Mouse (Mus musculus): ENCODE data around the gene Itgb4. TPM values are rescaled to one million over a fixed set of nuclear protein-coding genes. Genes with fewer than 3 reads are reported as not detected.

Gene Itgb4
- 24.7 and 35.7 TPM in 2 replicates for polyA plus RNA-seq (2012; rRNA removed)

DNA sequence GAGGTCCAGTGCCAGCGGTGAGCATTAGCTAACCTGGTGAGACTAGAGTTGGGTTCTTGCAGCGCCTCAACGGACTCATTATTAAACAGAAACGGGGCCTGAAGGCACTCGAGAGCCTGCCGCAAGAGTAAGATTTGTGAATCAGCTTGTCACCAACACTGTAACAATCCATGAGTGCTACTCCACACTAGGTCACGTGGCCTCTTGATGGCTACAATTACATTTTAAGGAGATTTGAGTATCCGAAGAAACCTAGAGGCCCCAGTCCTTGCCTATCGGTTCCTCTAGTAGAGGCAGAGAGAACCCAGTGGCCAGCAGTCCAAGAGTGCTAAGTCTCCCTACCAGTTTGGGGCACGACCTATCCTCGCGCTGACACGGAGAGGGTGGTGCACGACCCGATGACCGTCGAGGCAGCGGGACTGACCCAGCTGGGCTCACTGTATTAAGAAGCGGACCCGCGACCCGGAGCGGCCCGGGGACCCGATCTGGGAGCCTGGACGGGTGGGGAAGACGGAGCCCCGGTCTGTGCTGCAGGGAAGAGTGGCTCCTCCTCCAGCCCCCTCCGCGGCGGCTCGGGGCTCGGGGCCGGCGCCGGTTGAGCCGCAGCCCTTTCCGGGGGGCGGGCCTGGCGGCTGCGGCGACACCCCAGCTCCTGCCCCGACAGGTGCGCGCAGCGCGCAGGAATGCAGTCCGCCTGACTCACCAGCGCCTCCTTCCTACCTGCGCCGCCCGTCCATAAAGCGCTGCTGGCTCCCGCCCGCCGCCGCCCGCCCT is at the start of gene Itgb4:
TSS of gene Itgb4 (plus strand) at position 401 of the 774 bp plus-strand sequence.
- DNase-seq (ENCODE audit: low spot score): peak; percentile 76

DNA sequence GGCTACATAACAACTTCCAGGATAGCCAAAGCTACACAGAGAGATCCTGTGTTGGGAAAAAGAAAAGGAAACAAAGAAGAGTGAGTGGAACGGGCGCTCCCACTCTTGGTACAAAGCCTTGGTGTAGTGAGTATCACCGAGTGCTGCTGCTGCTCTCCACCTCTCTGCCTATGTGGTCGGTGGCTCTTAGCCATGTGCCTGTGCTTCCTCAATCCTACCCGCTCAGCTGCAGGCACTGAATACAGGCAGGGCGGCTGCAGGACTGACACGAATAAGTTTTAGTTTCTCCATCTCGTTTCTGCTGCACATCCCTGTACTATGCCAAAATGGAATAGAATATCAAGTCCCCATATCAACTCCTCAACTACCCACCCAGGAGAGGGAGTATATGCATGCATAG is 45.5 kb upstream of the Itgb4 start:
- DNase-seq (ENCODE audit: low spot score): no peak

DNA sequence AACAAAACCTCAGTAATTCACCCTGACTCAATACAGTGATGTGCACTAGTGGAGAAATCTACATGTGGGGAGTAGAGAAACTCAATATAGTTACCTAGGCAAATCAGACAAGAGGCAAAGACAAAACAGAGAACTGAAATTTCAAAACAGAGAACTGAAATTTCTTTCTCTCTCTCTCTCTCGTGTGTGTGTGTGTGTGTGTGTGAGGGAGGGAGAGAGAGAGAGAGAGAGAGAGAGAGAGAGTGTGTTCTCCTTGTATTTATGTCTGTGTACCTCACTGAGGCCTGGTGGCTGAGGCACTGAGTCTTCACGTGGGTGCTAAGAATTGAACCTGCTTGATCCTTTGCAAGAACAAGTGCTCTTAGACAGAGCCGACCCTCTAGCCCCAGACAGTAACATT is 44.7 kb upstream of the Itgb4 start:
- DNase-seq (ENCODE audit: low spot score): no peak

DNA sequence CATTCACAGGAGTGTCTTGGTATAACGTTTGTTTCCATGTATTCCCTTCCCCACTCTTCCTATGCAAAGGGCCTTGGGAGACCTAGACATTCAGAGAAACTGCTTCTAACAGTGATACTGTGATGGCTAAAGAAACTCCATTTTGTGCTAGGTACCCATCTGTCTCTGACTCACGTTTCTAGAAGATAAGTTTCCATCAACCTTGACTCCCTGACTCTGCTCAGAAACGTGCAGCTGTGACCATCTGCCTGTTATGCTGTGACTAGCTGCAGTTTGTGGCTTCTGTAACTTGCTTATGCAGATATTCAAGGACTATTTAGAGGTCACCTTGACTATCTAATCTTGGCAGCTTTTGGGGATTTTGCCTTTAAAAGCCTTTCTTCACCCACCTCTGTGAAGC is 43.3 kb upstream of the Itgb4 start:
- no peak for DNase-seq (ENCODE audit: low spot score)

DNA sequence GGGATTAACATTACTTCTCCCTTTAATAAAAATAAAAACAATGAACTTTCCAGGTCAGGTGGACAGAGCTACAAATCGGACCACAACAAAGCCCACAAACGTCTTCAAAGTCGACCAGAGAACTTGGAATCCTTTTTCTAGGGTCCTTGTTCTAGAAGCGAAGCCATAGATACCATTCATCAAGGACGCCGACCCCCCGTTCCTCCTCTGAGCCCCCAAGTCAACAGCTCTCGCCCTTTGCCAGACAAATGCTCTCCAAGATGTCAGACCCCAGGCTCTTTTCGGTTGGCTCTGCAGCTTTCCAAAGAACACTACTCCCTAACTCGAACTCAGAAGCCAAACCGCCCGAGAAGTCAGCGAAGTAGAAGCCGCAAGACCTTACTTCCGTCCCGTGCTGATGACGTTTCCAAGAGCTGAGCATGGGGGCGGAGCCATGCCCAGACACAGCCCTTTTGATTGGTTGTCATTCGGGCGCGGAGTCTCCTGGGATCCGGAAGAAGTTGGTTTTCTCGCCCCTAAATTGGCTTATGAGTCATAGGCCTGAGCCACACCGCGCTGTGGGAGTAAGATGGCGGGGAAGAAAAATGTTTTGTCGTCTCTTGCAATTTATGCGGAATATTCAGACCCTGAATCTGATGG is 41.3 kb upstream of the Itgb4 start, which contains the start of the genes Sap30bp and Recql5:
TSS of gene Sap30bp (plus strand) at position 175 of the 639 bp plus-strand sequence.
TSS of gene Recql5 (minus strand) at position 370 of the 639 bp plus-strand sequence.
- peak; percentile 84 for DNase-seq (ENCODE audit: low spot score)

DNA sequence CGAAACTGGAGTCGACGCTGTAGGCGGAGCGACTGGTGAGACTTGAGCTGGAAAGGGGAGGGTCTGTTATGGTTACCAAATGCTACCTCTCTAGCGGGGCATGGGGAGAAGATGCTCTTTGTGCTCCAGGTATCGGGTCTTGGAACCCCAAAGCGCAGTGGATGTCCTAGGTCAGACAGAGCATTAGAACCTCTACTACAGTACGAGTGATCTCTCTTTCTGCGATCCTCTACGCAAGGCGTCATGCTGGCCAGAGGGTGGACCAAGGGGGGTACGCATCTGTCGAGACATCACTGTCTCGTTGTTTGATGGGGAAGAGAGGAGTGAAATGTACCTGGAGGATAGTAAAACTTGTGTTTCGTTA is 40.8 kb upstream of the Itgb4 start:
- DNase-seq (ENCODE audit: low spot score): no peak

DNA sequence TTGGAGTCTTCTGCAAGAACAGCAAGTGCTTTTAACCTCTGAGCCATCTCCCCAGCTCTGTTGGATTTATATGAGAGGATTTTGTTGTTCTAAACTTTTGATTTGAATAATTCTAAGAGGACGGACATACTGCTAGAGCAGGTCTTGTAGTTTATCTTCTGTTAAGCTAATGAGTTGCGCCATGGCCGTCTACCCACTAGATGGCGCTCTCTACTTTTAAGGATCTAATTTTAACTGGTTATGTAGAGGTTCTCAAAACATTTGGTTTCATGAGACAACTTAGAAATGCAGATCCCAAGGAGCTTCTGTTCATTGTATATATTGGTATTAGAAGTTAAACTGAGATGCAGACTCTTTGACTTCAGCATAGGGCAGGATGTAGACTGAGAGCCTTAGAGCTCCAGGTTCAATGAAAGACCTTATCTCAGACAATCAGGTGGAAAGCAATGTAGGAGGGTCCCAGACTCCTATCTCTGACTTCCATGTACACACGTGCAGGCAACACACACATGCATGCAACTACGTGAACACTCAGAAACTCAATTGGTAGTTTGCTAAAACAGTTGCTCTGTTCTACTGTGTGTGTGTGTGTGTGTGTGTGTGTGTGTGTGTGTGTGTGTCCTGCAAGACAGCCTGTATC is 34.7 kb upstream of the Itgb4 start:
- DNase-seq (ENCODE audit: low spot score): no peak

DNA sequence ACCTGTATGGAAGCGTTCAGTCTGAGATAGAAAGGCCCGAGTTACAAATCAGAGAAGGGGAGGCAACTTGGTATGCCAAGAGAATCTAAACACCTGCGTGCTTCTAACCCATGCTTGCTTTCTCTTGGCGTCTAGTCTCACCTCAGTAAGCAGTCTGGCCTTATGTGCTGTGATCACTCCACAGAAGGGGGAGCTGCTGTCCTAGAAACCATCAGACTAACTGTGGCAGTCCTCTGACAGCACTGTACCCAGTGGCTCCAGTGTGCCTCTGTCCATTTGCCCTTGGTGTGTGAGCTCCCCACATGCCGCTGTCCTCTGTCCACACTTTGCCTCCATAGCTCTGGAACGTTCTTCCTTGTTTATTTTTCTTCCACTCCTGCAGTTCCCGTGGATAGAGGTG is 32.5 kb upstream of the Itgb4 start:
- no peak for DNase-seq (ENCODE audit: low spot score)

DNA sequence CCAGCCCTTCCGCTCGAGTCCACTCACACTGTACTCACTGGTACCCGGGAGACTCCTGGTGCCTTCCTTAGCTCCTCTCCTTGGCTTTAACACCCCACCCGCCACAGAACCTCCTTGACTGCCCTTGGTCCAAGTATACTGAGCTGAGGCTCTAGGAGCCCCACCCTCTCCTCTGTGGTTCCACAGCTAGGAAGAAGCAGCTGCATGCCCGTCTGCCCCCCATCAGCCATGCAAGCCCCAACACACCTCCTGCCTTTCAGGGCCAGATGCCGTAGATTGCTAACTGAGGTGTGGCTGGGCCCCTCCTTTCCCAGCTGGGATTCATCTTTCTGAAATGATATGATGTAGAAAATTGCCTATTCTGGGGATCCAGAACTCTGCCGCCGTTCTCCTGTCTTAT is 29.3 kb upstream of the Itgb4 start:
- no peak for DNase-seq (ENCODE audit: low spot score)

DNA sequence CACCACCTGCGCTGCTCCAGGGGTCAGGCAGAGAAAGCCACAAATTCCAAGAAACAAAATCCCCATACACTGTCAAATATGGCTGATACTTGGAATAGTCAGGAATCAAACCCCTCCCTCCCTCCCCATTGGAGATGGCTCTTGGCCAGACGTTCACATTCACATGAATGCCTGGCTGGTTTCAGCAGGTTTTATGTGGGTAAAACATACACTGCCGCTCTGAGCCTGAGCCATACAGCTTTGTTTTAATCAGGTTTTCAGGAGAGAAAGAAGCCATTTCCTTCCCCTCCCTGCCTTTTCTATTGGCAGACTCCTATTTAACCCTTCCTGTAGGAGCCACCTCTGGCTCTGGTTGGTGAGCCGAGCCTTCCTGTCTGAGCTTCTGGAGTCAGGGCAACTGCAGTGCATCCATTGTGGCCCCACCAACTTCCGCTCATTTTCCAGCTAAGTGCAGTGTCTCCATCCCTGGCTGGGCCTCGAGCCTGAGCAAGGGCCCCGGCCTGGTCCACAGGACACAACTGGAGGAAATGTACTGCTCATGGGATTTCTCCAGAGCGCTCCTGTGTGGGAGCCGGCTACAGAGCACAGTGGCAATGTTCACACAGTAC is 28.2 kb upstream of the Itgb4 start:
- DNase-seq (ENCODE audit: low spot score): no peak

DNA sequence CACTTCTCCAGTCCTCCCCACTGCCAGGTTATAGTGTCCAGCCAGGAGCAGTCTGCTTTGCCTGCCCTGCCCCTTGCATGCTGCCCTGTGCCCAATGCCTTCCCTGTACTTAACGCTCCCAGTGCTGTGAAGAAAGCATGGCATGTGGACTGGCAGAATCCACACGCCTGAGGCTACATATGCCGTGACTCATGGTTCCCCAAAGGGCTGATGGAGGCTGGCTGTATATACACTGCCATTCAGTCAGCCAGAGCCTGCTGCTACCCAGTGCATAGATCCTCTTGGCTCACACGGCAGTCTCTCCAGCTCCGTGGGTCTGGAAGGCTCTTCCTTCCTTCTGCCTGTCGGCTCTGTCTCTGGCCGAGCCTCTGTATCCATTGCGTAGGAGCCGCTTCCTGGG is 26.2 kb upstream of the Itgb4 start:
- DNase-seq (ENCODE audit: low spot score): no peak

DNA sequence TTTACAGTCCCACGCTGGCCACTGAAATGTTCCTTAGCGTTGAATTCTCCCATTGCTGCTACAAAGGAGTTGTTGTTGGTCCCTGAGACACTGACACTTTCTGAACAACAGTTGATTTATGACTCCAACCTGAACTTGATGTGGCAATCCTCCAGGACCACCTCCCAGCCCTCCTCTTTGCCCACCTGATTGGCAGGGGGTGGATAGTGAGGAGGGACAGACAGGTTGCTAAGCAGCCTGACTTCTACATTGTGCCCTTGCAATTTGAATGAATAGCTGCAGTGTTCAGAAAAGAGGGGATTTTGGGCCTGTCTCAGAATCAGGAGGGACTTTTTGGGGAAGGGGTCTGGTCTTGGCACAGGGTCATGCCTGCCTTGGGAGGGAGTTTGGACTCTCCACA is 23.8 kb upstream of the Itgb4 start:
- DNase-seq (ENCODE audit: low spot score): no peak

DNA sequence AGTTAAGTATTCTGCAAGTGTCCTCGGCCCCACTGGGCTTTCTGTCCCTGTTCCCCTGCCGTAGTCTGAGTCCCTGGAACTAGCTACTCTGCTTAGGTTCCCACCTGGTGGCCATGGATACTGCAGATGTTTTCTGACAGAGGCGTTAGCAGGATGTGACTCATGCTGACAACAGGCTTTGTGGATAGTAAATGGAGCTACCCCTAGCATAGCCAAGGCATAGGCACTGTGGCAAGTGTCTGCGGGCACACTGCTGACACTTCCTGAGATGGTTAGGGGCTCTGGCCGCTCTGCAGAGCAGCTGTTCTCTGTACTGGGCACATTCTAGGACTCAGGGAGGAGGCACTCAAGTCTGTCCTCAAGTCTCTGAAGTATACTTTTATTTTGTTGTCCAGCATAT is 19.8 kb upstream of the Itgb4 start:
- no peak for DNase-seq (ENCODE audit: low spot score)

DNA sequence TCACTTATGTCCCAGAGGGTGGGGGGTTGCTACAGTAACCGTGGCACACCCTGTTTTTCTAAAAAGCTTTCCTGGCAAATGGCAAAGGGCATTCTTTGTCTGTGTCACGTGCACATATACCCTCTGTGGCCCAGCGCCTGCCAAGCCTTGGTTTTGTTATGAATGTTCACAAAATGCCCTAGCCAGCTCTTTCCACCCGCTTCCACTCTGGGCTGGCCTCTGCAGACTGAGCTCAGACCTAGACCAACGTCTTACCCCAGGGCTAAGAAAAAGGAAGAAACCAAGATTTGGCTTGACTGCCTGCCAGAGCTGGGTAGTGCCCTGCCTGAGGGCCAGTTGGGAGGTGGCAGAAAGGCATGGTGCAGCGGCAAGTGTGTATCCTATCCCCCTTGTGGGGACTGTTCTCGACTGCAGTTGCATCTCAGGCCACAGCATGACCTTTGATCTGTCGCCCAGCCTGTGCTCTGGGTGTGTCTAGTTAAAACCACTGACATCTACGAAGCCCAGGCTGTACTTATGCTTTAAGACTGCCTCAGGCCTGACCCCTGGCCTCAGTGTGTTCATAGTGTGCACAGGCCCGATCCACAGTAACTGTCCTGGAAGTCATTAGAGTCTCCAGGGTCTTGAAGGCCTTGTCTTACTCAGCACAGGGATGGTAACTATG is 19.2 kb upstream of the Itgb4 start:
- no peak for DNase-seq (ENCODE audit: low spot score)

DNA sequence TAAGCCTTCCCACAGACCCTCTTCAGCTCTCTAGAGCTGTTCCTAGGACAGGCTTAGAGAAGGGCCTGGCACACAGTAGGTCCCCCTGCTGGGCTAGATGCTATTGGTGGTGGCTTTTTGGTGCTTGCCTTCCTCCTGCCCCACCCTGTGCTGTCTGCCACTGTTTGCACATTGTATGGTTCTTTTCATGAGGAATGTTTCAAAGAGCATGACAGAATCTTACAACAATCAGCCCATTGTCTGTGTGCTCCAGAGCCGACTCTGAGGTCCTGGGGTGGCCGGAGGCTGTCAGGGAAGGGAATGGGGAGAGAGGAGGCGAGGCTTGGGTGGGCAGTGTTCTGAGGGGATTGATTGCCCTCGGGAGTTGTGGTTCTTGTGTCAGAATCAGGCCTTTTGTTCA is 18.1 kb upstream of the Itgb4 start:
- DNase-seq (ENCODE audit: low spot score): no peak

DNA sequence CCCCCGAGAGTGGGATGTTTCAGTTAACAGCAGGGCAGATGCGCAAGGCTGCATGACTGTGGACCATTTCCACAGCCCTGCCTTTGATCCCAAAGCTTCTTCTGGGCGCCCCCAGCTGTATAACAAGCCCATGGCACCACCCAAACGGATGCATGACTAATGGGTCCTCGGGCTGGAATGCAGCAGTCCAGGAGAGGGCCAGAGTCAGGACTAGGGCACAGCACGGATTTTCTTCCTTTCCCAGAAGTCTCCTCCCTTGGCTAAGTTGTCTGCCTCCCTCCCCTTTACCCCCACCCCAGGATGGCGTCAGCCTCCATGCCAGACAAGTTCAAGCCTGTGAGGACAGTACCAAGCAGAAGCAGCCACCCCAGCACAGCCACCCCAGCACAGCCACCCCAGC is 16.5 kb upstream of the Itgb4 start:
- no peak for DNase-seq (ENCODE audit: low spot score)

DNA sequence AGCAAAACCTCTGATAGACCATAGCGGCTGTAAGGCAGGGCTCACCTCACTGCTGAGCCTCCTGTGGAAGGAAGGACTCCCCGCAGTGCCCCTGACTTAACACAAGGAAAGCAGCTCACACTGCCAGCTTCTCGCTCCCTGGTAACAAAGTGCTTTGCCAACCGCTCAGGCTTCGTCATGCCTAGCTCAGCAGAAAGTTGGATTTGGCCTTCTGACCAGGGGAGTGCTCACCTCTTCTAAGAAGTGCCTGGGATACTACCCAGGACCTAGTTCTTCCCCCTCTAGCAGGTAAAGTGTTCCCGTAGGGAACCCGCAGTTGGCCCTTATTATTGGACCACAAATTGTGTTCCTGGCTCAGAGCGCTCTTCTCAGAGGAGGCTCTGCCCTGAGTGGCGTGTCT is 15.5 kb upstream of the Itgb4 start:
- DNase-seq (ENCODE audit: low spot score): no peak

DNA sequence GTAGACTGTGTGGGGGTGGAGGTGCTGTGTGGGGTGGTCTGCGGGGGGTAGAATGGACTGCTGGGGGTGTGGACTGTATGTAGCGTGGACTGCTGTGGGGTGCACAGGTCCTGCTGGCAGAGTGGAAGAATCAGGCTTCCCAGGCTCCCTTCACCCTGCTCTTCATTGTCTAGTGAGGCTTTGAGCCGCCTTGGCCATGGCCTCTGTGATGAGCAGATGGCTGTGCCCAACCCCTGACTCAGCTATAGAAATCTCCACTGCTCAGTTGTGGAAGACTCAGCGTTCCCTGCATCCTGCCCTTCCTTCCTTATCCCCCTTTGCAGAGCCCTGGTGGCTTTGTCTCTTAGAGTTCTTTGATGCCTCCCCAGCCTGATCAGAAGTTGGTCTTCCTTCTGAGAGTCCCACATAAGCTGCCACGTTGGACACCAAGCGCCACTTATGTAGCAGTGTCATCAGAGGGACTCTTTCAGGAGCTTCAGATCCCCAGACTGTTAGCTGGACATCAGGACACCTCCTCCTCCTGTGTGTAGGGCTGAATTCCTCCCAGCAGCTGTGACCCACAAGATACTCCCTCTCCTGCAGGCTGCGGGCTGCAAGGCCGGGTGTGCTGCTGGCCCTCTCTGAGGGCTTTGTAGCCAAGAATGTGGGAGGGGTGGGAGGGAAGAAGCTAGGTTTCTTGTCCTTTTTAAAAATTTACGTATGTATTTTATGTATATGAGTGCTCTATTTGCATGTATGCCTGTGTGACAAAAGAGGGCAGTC is 11.7 kb upstream of the Itgb4 start:
- no peak for DNase-seq (ENCODE audit: low spot score)

DNA sequence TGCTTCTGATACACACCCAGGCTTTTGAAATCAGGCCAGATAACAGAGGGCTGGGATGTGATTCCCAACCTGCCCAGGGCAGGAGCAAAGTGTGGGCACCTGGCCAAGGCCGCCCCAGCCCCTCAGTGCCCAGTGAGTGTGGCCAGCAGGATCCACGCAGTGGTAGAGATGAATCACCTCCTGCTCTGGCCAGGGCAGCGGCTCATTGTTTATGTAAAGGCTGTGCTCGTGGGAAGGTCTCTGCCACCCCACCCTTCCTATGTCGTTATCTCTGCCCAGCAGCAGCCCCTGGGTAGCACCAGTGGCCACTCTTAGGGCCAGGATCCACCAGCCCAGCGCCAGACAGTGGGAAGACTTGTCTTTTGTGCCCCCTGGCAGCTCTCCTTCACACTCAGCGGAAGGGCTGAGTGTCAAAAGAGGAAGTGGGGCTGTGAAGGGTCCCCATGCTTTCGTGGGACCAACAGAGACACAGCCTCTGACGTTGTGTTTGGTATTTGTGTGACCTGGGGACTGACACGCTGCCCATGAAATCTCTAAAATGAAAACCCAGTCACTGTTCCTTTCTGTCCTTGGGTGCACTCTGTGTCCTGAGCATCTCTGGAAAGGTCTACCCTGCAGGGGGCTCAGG is 9.4 kb upstream of the Itgb4 start:
- DNase-seq (ENCODE audit: low spot score): no peak

DNA sequence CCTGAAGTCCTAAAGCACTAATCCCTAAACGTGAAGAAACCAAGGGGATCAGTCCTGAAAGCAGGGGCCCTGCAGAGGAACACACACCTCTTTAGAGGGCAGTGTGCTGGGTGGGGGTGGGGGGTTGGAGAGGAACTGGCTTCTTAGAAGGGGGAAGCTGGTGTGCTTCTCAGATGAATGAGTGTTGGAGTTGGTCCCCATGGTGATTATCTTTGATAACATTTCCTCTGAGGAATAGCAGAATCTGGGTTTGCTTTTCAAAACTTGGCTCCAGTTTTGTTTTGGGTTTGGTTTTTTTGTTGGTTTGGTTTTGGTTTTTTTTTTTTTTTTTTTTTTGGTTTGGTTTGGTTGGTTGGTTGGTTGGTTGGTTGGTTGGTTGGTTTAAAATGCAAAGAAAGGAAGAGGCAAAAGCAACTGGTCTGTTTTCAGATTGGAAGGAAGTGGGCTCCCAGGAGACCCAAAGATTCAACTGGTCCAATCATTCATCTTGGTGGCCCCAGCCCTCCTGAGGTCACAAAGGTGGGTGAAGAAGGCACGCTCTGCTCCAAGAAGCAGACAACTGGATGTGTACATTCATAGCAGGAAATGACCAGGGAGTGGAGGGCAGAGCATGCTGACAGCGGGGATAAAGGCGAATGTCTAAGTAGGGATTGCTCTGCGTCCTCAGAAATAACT is 5.6 kb upstream of the Itgb4 start:
- DNase-seq (ENCODE audit: low spot score): no peak
